Mouse (Mus musculus): Measurements from ENCODE around the gene Gm7138. TPM values are rescaled to one million over a fixed set of nuclear protein-coding genes. Genes with fewer than 3 reads are reported as not detected.
A peak's percentile ranks its signal among the peaks of the same experiment; 100 is the strongest.
"Not testable (repeated sequence)": the region's sequence is repeated elsewhere in the genome, so short reads cannot be mapped to it uniquely, and the experiment has no call there.

Gm7138 gene
- polyA plus RNA-seq, 1 experiment = not detected

GRCm38 (mm10) chr10:77769727-77770126, 7.0 kb downstream of the Gm7138 start:
- no peak overlapping the region for H3ac ChIP-seq (ENCODE audit: control insufficient read depth, insufficient read length)
- H3K27me3 ChIP-seq (ENCODE audit: control insufficient read depth, insufficient read depth, insufficient read length) = no peaks in the 10 kb centered on the region
- no peak overlapping the region for H3K4me2 ChIP-seq (ENCODE audit: low read depth)
- TF ChIP-seq E2F4 (IDR thresholded peaks at IDR 0.05; ENCODE audit: insufficient read depth) (no peak), POLR2AphosphoS2 (IDR thresholded peaks at IDR 0.05; ENCODE audit: insufficient read length, low read depth) (no peak), REST (IDR thresholded peaks at IDR 0.05; ENCODE audit: insufficient read depth, insufficient read length) (no peak), CEBPB (IDR thresholded peaks at IDR 0.05; ENCODE audit: insufficient read depth, poor library complexity, severe bottlenecking) (no peak), MYOD1 (IDR thresholded peaks at IDR 0.05; ENCODE audit: control insufficient read depth in 1 of 3, insufficient read length in 2 of 3, low read depth in 2 of 3) (no peak), SRF (IDR thresholded peaks at IDR 0.05; ENCODE audit: control insufficient read depth, insufficient read length, low read depth) (no peak), MYOG (IDR thresholded peaks at IDR 0.05; ENCODE audit: control insufficient read depth in 1 of 3, insufficient read depth in 1 of 3, insufficient read length in 2 of 3, low read depth in 2 of 3) (no peak), MAX (IDR thresholded peaks at IDR 0.05; ENCODE audit: low read depth) (no peak), TCF3 (IDR thresholded peaks at IDR 0.05; ENCODE audit: insufficient read length, low read depth) (no peak)
- no peaks in the 10 kb centered on the region for H3K79me2 ChIP-seq (ENCODE audit: control insufficient read depth, insufficient read depth)
- H3K4me3 ChIP-seq = no peak overlapping the region
- H3K36me3 ChIP-seq (ENCODE audit: control insufficient read depth, insufficient read depth) = no peaks in the 10 kb centered on the region

- H3K4me2 ChIP-seq (ENCODE audit: low read depth) = not testable (repeated sequence)
Observed at GRCm38 (mm10) chr10:77759582-77759981, 17.2 kb downstream of the Gm7138 start, which contains the start of gene Gm3233. Gene Gm3233 (minus strand): TSS chr10:77759682.

GRCm38 (mm10) chr10:77753448-77753847, 23.3 kb downstream of the Gm7138 start:
- H3K4me3 ChIP-seq = no peak overlapping the region
- H3K79me2 ChIP-seq (ENCODE audit: control insufficient read depth, insufficient read depth) = no peaks in the 10 kb centered on the region
- peaks cover 6% of the 10 kb centered on the region for H3K27me3 ChIP-seq (ENCODE audit: control insufficient read depth, insufficient read depth, insufficient read length)
- TF ChIP-seq TCF12 (IDR thresholded peaks at IDR 0.05; ENCODE audit: insufficient read depth, poor library complexity, severe bottlenecking) (no peak), REST (IDR thresholded peaks at IDR 0.05; ENCODE audit: insufficient read depth, insufficient read length) (no peak), E2F4 (IDR thresholded peaks at IDR 0.05; ENCODE audit: insufficient read depth) (no peak), POLR2A (IDR thresholded peaks at IDR 0.05; ENCODE audit: insufficient read length, low read depth) (no peak), MYOD1 (IDR thresholded peaks at IDR 0.05; ENCODE audit: control insufficient read depth in 1 of 3, insufficient read length in 2 of 3, low read depth in 2 of 3) (no peak), TCF3 (IDR thresholded peaks at IDR 0.05; ENCODE audit: insufficient read length, low read depth) (no peak), MAX (IDR thresholded peaks at IDR 0.05; ENCODE audit: low read depth) (no peak), SRF (IDR thresholded peaks at IDR 0.05; ENCODE audit: control insufficient read depth, insufficient read length, low read depth) (no peak), POLR2AphosphoS2 (IDR thresholded peaks at IDR 0.05; ENCODE audit: insufficient read length, low read depth) (no peak), MYOG (IDR thresholded peaks at IDR 0.05; ENCODE audit: control insufficient read depth in 1 of 3, insufficient read depth in 1 of 3, insufficient read length in 2 of 3, low read depth in 2 of 3) (no peak), USF1 (IDR thresholded peaks at IDR 0.05; ENCODE audit: low read depth) (no peak), CEBPB (IDR thresholded peaks at IDR 0.05; ENCODE audit: insufficient read depth, poor library complexity, severe bottlenecking) (no peak)
- H3K4me2 ChIP-seq (ENCODE audit: low read depth) = no peak overlapping the region
- no peaks in the 10 kb centered on the region for H3K36me3 ChIP-seq (ENCODE audit: control insufficient read depth, insufficient read depth)
- H3ac ChIP-seq (ENCODE audit: control insufficient read depth, insufficient read length) = no peak overlapping the region

More at GRCm38 (mm10) chr10:77759582-77759981, 17.2 kb downstream of the Gm7138 start, which contains the start of gene Gm3233:
- not testable (repeated sequence) for H3K79me2 ChIP-seq (ENCODE audit: control insufficient read depth, insufficient read depth); H3K27me3 ChIP-seq (ENCODE audit: control insufficient read depth, insufficient read depth, insufficient read length); H3K36me3 ChIP-seq (ENCODE audit: control insufficient read depth, insufficient read depth); H3K4me3 ChIP-seq; H3ac ChIP-seq (ENCODE audit: control insufficient read depth, insufficient read length)

GRCm38 (mm10) chr10:77752312-77752711, 24.4 kb downstream of the Gm7138 start:
- not testable (repeated sequence) for H3K27me3 ChIP-seq (ENCODE audit: control insufficient read depth, insufficient read depth, insufficient read length); H3K4me3 ChIP-seq; H3K36me3 ChIP-seq (ENCODE audit: control insufficient read depth, insufficient read depth); H3ac ChIP-seq (ENCODE audit: control insufficient read depth, insufficient read length); H3K79me2 ChIP-seq (ENCODE audit: control insufficient read depth, insufficient read depth); H3K4me2 ChIP-seq (ENCODE audit: low read depth)

GRCm38 (mm10) chr10:77751254-77751653, 25.5 kb downstream of the Gm7138 start, which contains the start of gene Gm9736:
Gene Gm9736 (minus strand): TSS chr10:77751354.
- not testable (repeated sequence) for H3K4me3 ChIP-seq; H3K4me2 ChIP-seq (ENCODE audit: low read depth); H3K79me2 ChIP-seq (ENCODE audit: control insufficient read depth, insufficient read depth); H3K27me3 ChIP-seq (ENCODE audit: control insufficient read depth, insufficient read depth, insufficient read length); H3K36me3 ChIP-seq (ENCODE audit: control insufficient read depth, insufficient read depth)
- peak within 1 kb of the TSS; percentile 3 for H3ac ChIP-seq (ENCODE audit: control insufficient read depth, insufficient read length)

GRCm38 (mm10) chr10:77750686-77751085, 26.1 kb downstream of the Gm7138 start:
- not testable (repeated sequence) for H3K4me3 ChIP-seq; H3K4me2 ChIP-seq (ENCODE audit: low read depth); H3K79me2 ChIP-seq (ENCODE audit: control insufficient read depth, insufficient read depth); H3K27me3 ChIP-seq (ENCODE audit: control insufficient read depth, insufficient read depth, insufficient read length); H3K36me3 ChIP-seq (ENCODE audit: control insufficient read depth, insufficient read depth)
- peak overlapping the region; percentile 3 for H3ac ChIP-seq (ENCODE audit: control insufficient read depth, insufficient read length)
